Mouse (Mus musculus): ENCODE measurements around the gene Gng12. TPM values are rescaled to one million over a fixed set of nuclear protein-coding genes. Genes with fewer than 3 reads are reported as not detected.
"Not testable (repeated sequence)": the region's sequence is repeated elsewhere in the genome, so short reads cannot be mapped to it uniquely, and the experiment has no call there.

Gene Gng12
- polyA plus RNA-seq (2012; rRNA removed): 82.1 and 130 TPM in 2 replicates

- under 1% methylated on average over 98 of the region's 98 CpGs for WGBS
- DNase-seq (ENCODE audit: low read depth, low spot score): no peak
These were observed at the start of gene Gng12 for GRCm38 (mm10) chr6:66896119-66896920. Gene Gng12 (plus strand): TSS chr6:66896397.

DNA sequence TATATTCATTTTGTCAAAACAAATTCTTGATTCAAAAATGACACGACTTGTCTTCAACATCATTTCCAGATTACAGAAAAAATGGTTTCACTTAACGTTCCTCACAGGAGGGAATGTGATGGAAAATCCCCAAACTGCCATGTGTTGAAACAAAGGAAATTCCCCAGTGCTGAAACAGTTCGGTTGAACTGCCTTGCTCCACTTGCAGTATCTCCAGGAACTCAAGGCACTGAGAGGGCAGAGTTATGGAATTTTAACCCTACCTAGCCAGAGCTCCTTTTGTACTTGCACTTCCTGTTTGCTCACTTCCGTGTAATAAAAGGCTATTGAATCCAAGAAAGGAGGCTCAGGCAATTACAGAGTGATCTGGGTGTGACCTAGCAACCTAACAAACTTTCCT is 47.3 kb upstream of the Gng12 start:
- 9% methylated on average over 4 of the region's 4 CpGs for WGBS
- peak; percentile 64 for DNase-seq (ENCODE audit: low read depth, low spot score)

GRCm38 (mm10) chr6:66856236-66856635 is 40.0 kb upstream of the Gng12 start:
- DNase-seq (ENCODE audit: low read depth, low spot score): no peak

- no peak for DNase-seq (ENCODE audit: low read depth, low spot score)
- WGBS: 64% methylated on average over 1 of the region's 1 CpGs
These were observed 37.8 kb upstream of the Gng12 start for GRCm38 (mm10) chr6:66858356-66858755.

GRCm38 (mm10) chr6:66859391-66859790 is 36.8 kb upstream of the Gng12 start:
- no peak for DNase-seq (ENCODE audit: low read depth, low spot score)

DNA sequence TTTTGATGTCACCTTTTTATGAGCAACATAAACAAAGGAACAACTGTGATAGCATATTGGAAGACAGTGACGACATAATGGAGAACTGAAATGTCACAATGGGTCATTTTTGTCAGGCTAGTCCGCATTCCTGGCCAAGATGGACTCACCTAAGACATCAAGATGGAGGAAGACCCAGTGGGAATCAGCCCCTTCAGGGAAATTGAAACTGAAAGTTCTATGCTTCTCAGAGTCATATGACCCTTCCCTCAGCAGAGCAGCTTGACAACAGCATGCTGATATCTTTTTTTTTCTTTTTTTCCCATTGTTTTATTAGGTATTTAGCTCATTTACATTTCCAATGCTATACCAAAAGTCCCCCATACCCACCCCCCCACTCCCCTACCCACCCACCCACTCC is 31.7 kb upstream of the Gng12 start:
- WGBS: 56% methylated on average over 2 of the region's 2 CpGs
- DNase-seq (ENCODE audit: low read depth, low spot score): no peak

- WGBS: 92% methylated on average over 1 of the region's 1 CpGs
- no peak for DNase-seq (ENCODE audit: low read depth, low spot score)
These were observed 29.9 kb upstream of the Gng12 start for GRCm38 (mm10) chr6:66866295-66866694.

GRCm38 (mm10) chr6:66877048-66877447 is 19.1 kb upstream of the Gng12 start:
- DNase-seq (ENCODE audit: low read depth, low spot score): not testable (repeated sequence)
- WGBS: 92% methylated on average over 13 of the region's 13 CpGs

DNA sequence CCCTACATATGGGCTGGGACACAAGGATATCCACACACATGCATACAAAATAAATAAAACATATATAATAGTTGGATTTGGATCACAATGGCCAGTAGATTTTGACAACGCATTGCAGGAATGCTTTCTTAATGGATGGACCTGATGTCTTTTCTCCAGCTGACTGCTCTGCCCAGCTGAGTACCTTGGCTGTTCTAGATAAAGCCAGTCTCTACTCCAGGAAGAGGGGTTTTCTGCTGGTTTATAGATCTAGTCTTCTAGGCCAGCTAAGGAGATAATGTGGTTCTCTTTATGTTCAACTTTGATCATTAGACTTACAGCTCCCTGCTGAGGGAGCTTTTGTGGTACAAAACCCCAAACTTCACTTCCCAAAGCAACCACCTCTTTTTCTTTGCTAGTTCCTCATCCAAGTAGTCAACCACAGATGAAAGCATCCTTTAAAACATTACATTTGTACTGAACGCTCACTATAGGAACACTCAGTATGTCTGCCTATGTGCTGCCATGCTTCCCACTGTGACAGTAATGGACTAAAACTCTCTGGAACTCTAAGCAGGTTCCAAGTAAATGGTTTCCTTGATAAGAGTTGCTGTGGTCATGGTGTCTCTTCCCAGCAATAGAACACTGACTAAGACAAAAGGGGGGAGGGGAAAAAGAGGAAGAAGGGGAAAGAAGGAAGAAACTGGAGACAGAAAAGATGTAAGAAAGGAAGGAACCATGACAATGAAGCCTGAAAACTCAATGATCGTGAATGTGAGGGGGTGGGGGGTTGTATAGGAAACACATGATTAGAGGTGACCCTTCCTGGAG is 5.6 kb upstream of the Gng12 start:
- 90% methylated on average over 3 of the region's 3 CpGs for WGBS
- no peak for DNase-seq (ENCODE audit: low read depth, low spot score)

DNA sequence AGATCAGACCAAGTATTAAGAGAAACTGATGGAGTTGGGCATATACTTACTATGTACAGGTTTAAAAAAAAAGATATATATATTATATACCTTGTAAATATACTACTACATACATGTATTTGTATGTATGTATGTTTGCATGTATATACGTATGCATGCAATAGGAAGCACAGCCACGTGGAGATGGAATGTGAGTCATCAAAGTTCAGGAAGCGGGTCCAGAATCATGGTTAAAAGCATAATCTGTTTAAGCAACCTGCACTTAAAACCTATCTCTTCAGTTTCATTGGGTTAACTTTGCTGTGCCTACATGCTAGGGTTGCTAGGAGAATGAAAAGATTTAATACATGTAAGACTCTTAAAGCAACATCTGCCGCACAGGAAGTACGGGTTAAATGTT is 2.2 kb upstream of the Gng12 start:
- DNase-seq (ENCODE audit: low read depth, low spot score): no peak
- WGBS: 61% methylated on average over 5 of the region's 5 CpGs

DNA sequence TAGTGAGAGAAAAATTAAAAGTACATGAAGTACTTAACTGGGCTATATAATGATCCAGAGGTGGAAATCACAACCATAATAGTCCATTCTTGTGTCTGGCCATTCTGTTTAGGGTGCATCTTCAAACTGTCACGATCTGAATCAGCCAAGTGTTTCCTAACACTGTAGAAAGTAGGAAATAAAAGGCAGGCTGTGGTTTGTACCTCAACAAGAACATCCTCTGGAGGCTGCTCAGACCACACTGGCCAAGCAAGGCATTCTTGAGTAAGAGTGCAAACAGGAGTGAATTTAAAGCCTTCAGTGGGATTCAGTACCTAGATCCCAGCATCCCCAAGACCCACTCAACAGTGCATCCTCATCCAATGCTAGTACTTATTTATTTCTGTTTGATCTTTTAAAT is 1.2 kb upstream of the Gng12 start:
- DNase-seq (ENCODE audit: low read depth, low spot score): no peak
- 34% methylated on average over 1 of the region's 1 CpGs for WGBS

GRCm38 (mm10) chr6:66896921-66897645 is 886 bp downstream of the Gng12 start:
- WGBS: under 1% methylated on average over 25 of the region's 25 CpGs
- no peak for DNase-seq (ENCODE audit: low read depth, low spot score)

- DNase-seq (ENCODE audit: low read depth, low spot score): no peak
- WGBS: 26% methylated on average over 4 of the region's 4 CpGs
These were observed 1.8 kb downstream of the Gng12 start for GRCm38 (mm10) chr6:66897994-66898393.

- WGBS: 80% methylated on average over 5 of the region's 5 CpGs
- no peak for DNase-seq (ENCODE audit: low read depth, low spot score)
These were observed 5.7 kb downstream of the Gng12 start for GRCm38 (mm10) chr6:66901926-66902325.

DNA sequence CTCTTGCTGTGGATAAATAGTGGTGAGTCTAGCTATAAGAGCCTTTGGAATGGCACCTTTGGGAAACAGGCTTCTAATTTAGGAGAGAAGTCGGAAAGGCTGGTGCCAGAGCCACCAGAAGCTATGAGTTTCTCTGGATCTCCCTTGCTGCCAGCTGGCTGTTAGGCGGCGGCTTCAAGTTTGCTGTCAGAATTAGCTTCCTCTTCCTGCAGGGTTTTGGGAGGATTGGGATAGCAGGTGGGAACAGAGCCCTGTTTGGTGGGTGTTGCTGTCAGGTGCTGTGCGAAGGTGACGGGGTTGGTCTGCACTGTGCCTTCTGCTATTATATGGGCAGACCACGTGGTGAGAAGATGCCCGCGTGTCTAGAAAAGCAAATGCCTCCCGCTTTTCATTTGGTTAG is 7.0 kb downstream of the Gng12 start:
- WGBS: 32% methylated on average over 9 of the region's 9 CpGs
- DNase-seq (ENCODE audit: low read depth, low spot score): no peak

DNA sequence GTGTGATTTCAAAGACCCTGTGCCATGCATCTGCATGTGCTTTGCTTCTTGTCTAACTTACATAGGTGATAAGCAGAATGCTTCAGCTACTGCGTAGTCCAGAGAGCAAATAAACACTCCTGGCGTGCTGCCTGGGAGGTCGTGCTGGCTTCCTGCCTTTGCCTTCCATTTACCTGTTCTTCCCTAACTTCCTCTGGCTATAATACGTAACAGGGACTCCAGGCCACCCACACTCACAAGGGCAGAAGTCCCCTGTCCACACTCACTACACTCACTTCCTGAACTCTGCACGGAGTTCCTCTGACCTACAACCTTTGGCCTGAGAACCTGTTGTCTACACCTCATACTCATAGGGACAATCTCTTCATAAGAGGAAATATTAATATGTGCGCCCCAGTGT is 7.5 kb downstream of the Gng12 start:
- 30% methylated on average over 6 of the region's 6 CpGs for WGBS
- DNase-seq (ENCODE audit: low read depth, low spot score): no peak

DNA sequence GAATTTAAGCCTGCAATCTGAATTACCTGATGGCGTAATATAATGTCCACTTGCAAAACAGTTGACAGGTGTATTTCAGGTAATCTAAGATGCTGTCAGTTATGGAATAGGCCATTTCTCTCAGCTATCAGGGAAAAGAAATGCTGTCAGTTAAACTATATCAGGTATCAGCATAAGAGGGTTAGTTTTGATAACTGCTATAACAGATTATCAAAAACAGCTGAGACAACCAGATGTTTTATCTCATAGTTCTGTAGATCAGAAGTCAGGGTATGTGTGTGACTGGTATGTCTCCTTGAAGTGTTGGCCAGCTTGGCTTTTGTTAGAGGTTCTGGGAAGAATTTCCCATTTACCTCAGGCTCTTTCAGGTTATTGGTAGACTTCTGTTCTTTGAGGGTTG is 10.0 kb downstream of the Gng12 start:
- DNase-seq (ENCODE audit: low read depth, low spot score): no peak
- WGBS: 96% methylated on average over 1 of the region's 1 CpGs

GRCm38 (mm10) chr6:66908327-66908973 is 12.3 kb downstream of the Gng12 start:
- WGBS: 54% methylated on average over 5 of the region's 5 CpGs
- DNase-seq (ENCODE audit: low read depth, low spot score): no peak

GRCm38 (mm10) chr6:66910493-66911435 is 14.6 kb downstream of the Gng12 start:
- DNase-seq (ENCODE audit: low read depth, low spot score): peak; percentile 81
- 18% methylated on average over 11 of the region's 11 CpGs for WGBS

Measured in large intestine, adult 2 months (tissue).